Mouse (Mus musculus): ENCODE measurements around the gene Phf1.
"Not testable (repeated sequence)": the region's sequence is repeated elsewhere in the genome, so short reads cannot be mapped to it uniquely, and the experiment has no call there.

Phf1 gene

DNA sequence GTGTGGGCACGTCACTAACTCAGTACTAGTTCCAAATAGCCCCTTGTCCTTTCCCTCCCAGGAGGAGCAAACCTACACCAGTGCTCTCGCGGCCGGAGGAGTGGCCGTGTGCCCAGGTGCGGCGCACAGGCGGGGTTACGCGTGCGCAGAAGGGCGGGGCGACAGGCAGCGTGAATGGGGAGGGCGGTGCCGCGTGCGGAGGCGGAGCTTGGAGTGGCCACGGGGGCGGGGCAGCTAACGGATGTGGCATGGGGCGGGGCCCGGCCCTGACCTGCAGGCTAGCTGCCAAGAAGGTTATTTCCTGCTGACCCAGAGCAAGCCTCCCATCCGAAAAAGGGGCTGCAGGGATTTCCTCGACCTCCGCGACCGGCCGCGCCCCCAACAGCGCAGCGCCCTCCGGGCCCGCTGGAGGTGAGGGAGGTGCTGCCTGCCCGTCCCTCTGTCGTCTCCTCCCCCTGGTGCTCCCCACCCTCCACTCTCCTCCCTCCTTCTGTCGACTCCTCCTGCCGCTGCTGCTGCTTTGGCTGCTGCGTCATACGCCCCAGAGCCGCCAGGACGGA lies at the start of gene Phf1:
TSS of gene Phf1 (plus strand) at position 214 of the 560 bp plus-strand sequence.
- peak; percentile 90 for DNase-seq (ENCODE audit: low spot score)

DNA sequence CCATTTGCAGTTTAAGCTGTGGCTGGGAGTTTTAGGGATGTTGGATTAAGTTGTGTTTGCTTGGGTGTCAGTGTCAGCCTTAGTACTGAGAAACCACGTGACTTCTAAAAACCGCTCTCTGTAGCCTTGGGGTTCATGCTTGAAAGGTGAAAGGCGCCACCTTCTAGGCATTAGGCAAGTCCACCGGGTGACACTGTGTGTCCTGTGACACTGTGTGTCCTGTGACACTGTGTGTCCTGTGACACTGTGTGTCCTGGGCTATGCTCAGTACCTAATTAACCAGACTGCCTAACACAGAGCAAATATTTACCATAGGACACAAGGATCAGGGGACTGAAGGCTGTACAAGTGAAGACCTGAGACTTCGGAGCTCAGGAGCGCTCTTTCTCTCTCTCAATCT lies 49.3 kb upstream of the Phf1 start:
- no peak for DNase-seq (ENCODE audit: low spot score)

DNA sequence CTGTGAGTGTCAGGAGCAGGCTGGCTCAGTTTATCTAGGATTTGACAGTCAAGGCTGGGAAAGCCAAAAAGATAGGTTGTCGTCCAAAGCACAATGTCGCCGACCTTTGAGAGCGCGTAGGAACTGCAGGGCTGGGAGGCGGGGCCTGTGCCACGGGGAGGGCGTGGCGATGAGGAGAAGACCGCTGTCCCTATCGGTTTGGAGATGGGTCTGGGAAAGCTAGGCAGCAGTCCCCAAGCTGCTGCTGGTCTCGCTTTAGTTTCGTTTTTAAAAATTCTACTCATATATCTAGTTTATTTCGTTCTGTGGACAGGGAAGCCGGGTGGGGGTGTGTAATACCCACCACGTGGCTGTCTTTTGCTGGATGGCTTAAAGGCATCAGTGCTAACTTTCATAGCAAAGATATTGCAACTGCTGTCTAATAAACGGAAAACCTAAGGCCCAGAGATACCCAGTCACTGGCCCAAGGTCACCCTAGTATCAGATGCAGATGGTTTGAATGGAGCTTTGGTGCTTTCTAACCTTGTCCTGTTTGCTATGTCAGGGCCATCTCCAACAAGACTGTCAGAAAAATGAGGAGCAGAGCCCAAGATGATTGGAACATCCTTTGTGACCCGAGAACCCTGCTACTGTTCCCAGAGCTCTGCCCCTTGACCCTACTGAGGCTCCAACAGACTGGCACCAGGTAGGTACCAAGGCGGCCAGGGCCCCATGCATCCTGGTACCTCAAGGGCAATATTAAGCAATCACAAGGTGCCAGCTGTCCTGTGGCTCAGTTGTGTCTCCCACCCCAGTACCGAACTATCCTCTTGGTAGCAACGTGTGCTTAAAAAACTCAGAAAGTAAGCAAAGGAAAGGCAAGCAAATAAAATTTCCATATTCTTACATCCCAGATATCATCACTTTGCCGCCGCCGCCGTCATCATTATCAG lies 47.6 kb upstream of the Phf1 start:
- peak; percentile 91 for DNase-seq (ENCODE audit: low spot score)

DNA sequence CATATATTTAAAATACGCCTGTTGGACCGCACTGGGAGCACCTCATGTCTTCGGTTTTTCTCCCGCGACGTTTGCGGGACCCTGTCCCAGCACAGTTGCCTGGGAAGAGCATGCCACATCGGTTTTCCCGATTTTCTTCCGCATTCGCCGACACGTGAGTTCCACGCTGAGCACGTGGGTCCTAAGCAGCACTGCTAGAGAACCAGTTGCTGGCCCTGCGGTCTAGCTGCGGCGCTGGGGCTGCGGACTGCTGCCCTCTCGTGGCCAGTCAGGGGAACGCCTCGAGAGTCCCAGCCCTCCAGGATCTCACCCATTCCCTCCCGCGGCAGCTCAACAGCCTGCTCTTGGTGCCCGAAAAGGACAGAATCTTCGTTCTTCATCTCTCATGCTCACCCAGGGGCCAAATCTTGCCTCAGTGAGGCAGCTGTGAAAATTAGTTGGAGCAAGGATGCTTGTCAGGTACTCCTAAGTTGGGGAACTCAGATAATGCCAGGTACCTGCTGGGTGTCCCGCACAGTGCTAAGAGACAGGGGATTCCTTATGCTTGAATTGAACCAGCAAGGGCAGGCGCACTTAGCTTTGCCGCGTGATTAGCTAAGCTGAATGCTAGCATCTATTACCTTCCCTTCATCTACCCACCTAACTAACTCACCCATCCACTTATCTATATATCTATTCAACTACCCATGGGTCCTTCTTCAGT lies 46.7 kb upstream of the Phf1 start:
- DNase-seq (ENCODE audit: low spot score) = peak; percentile 78

DNA sequence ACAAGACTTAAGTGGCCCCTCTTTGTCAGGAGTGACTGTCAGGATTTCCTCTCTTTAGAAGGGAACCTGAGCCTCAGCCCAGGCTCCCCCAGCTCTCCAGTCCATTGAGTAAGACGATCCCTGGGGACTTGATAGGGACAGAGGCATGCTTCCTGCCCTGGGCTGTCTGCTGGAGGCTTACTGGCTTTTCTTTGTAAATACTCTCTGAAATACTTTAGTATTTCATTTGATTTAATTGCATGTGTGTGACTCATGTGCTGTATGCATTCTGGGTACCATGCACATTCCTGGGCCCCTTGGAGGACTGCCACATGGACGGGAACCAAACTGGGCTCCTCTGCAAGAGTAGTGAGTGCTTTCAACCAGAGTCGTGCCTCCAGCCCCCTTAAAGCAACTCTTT lies 44.9 kb upstream of the Phf1 start:
- no peak for DNase-seq (ENCODE audit: low spot score)

DNA sequence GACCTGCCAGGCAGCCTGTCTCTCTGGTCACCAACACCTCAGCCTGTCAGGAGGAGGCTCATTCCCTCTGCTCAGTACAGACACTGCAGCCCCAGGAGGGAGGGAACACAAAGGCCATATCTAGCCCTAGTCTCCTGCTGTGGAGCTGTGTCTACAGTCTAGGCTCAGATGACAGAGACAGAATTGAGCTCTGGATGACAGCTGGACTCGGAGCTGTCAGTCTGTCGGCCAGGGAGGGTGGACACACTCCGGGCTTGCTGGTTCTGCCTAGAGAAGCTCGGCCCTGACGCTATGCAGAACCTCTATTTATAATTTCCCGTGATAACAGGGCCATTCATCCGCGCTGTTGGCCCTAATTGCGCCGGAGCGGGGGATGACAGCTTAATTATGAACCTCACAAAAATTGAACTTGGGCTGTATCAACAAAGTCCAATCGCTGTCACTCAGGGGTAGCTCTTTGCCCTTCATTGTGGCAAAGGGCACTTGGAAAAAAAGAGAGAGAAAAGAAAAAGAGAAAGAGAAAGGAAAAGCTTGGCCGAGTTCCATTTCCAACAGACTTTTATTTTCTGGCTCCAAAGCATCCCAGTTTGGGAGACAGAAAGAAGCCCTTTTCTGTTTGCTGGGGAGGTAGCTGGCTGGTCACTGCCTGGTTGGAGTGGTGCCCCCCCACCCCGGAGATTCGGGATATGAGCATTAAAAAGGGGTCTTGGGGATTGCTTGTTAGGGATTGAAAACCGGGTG lies 40.0 kb upstream of the Phf1 start:
- no peak for DNase-seq (ENCODE audit: low spot score)

DNA sequence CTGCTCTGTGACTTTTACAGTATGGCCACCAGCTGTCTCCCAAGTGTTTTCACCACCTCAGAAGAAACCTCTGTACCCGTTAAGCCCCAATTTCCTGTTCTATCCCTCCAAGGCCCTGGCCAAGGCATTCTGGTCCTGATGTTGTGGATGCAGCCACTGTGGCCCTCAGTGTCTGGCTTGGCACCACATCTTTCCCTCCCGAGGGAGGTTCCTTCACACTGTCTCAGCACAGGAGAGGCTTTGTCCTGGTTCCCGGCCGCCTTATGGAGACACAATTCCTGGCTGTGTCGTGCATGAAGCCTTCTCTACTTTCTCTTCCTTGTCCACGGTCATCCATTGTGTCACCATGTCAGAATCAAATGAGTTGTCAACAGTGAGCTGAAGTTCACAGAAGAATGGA lies 39.4 kb upstream of the Phf1 start:
- DNase-seq (ENCODE audit: low spot score) = no peak

DNA sequence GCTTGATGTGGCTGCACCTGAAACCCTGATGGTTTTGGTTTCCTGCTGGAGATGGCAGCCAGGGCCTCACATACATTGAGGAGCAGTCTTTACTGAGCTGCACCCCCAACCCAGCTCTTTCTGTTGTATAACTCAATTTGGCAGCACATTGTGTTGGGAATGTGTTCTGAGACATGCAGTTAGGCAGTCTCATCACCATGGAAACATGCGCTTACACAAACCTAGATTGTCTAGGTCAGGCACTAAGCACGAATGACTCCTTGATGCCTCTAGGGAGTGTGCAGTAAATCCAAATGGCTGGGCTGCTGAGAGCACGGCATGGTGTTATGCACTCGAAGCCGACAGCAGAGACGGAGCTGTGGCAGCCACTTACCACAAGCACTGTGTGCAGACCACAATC lies 38.5 kb upstream of the Phf1 start:
- DNase-seq (ENCODE audit: low spot score) = no peak

DNA sequence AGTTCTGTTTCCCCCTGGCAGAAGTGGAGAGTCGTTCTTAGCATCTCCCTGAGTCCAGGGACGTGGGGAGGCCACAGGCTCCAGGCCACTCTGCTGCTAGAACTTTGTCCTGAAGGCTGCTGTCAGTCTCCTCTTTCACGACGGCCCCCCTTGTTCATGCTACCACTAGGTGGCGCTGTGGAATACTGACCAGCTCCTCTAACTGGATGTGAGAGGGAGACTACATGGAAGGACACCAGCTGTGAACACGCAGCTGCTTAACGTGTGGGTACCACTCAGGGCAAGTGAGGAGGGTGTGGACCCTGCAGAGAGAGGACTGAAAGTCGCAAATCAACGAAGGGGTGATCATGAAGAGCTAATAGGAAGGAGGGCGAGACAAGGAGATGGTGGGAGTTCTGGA lies 37.3 kb upstream of the Phf1 start:
- DNase-seq (ENCODE audit: low spot score) = peak; percentile 70

DNA sequence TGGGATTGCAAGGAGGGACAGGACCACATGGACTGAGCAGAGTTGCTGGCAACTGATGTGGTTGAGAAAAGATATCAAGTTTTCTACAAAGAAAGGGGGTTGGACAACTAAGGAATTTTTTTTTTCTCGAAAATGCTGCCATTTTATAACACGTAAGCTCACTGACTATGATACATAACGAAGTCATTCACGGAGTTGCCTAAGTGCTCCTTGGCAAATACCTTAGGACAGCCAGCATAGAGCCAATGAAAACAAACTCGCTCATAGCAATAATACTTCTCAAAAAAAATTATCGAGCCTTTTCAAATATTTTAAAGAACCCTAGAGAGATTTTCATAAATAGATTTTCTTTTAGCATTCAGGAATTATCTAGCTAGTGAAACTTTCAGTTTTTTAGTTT lies 31.9 kb upstream of the Phf1 start:
- no peak for DNase-seq (ENCODE audit: low spot score)

DNA sequence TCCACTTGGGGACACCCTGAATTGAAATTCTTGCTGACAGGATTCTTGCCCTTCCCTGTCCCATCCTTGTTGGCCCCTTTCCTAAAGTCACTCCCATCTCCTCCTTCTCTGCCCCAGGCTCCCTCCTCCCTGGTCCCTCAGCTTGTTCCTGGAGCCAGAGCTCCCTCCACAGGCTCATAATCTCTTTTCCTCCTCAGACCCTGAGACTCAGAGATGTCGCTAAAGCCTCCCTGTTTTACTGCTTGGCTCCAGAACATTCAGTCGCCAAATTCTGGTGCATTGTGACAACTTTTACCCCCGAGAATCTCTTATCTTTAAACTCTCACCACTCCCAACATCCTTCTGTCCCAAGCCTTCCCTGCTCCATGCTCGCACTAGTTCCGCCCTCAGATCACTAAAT lies 28.5 kb upstream of the Phf1 start:
- no peak for DNase-seq (ENCODE audit: low spot score)

DNA sequence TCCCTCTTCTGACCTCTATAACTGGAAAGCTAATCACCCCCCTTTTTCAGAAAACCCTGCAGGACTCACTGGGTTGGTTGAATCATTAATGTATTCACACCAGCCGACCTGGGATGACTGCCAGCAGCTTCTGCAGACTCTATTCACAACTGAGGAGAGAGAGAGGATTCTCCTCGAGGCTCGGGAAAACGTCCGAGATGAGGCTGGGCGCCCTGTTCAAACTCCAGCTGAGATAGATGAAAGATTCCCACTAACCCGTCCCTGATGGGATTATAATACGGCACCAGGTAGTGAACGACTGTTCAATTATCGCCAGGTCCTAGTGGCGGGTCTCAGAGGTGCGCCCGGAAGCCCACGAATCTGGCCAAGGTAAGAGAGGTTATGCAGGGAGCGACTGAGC lies 25.3 kb upstream of the Phf1 start:
- DNase-seq (ENCODE audit: low spot score) = not testable (repeated sequence)

DNA sequence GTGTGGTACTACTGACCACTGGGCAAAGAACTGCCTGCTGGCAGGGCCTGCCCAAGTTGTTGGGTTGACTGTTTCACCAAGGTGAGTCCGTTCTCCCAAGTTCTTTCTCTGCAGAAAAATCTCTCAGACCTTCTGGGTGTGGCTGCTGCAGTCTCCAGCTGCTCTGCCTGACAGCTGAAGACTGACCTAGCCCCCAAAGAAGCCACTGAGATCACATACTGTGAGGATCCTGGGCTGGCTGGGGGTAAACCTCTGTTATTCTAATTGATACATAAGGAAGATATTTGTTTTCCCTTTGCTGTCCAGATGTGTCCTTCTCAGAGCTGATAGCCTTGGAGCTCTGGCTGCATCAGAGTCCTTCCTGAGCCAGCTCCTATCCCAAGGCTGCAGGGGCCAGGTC lies 17.6 kb upstream of the Phf1 start:
- no peak for DNase-seq (ENCODE audit: low spot score)

DNA sequence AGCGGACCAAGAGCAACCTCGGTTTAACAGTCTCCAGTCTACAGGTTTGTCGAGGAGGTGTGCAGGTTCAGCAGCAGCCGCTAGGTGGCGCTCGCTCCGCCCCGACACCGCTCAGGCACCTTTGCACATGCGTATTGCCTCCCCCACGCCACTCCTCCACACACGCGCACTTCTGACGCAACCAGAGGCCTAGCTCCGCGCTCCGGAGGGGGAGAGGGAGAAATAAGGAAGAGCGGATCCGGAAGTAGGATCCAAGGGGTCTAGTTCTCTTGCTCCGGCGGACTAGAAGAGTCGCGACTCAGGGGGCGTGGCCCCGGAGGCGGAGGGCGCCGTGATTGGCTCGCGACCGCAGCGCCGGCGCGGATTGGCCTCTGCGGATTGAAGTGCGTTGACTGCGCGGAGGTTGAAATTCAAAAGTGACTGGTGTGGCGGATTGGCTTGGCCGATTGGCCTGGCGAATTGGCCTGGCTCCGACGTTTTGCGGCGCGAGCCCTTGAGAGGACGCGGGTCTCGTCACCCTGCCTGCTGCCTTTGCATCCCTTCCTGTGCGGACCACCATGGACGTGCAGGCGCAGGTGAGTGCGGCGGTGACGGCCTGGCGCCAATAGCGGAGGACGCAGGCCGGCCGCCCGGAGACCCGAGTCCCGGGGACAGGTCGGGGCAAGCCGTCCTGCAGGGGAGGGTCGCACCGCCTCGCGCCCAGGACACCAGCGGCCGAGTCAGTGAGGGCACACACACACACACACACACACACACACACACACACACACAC lies 16.0 kb upstream of the Phf1 start, which contains the start of gene Kifc5b:
TSS of gene Kifc5b (plus strand) at position 381 of the 772 bp plus-strand sequence.
- peak; percentile 99 for DNase-seq (ENCODE audit: low spot score)

DNA sequence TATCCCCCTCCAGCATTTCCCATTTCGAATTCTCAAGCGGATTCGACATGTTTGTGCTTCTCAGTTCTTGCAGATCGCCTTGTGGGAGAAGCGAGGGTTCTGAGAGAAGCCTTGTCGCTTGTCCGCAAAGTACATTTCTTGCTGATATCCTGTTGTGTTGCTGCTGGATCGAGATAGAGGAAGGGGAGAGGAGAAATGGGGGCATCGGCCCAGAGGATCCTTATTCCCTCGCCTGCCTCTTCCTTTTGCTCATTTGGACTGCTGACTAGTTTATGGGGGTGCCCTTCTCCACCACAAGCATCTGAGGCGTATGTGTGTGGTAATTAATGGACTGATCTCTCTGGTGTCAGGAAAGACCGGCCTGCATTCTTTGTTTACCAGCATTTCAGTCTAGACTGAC lies 15.3 kb upstream of the Phf1 start:
- not testable (repeated sequence) for DNase-seq (ENCODE audit: low spot score)

DNA sequence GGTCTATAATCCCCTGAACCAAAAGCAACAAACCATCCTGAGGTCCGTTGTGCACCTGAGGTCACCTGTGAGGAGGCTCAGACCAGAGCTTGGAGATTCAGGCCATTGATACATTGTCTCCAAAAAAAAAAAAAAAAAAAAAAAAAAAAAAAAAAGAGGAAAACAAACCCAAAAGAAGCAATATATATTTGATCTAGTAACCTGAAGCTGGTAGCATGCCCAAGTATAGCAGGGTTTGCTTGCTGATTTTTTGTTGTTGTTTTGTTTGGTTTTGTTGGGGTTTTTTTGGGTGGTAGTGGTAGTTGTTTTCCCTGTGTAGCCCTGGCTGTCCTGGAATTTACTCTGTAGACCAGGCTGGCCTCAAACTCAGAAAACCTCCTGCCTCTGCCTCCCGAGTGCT lies 14.5 kb upstream of the Phf1 start:
- no peak for DNase-seq (ENCODE audit: low spot score)

DNA sequence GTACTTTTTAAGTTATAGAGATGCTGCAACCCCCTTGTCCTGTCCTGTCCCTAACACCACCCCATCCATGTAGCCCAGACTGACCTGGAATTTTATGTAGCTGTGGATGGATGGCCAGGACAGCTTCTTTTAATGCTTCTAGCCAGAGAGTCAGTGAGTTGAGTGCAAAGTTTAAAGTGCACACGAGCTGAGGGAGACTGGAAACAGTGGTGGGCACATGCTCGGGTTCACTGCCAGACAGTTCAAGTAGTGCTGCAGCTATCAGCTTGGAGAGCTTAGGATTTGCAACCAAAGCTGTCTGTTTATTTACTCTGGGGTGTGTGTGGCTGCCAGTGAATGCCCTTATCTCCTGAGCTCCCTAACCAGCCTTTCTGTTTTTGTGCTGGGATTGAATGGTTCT lies 13.3 kb upstream of the Phf1 start:
- not testable (repeated sequence) for DNase-seq (ENCODE audit: low spot score)

DNA sequence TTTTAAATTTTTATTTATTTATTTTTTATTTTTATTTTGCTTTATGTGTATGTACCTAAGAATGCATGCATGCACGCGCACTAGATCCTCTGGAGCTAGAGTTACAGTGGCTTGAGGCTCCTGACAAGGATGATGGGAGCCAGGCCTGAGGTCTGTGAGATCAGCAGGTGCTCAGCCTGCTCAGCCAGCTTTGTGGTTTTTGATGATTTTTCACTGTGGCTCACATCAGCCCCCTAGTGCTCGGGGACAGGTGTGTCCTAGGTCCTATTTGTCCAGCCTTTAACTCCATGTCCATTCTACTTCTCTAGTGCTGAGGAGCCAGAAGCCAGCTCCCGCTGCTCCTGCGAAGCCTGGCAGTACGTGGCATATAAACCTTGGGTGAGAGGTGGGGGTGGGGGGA lies 10.5 kb upstream of the Phf1 start:
- DNase-seq (ENCODE audit: low spot score) = not testable (repeated sequence)

DNA sequence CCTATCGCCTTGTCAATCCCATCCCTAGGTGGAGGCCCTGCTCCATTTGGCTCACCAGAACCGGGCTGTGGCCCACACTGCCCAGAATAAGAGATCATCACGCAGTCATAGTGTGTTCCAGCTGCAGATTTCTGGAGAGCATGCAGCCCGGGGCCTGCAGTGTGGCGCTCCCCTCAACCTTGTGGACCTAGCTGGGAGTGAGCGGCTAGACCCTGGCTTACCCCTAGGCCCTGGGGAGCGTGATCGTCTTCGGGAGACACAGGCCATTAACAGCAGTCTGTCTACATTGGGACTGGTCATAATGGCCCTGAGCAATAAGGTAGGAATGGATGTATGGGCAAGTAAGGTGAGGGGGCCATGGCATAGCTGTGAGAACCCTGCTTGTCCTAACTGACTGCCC lies 7.4 kb upstream of the Phf1 start:
- not testable (repeated sequence) for DNase-seq (ENCODE audit: low spot score)

DNA sequence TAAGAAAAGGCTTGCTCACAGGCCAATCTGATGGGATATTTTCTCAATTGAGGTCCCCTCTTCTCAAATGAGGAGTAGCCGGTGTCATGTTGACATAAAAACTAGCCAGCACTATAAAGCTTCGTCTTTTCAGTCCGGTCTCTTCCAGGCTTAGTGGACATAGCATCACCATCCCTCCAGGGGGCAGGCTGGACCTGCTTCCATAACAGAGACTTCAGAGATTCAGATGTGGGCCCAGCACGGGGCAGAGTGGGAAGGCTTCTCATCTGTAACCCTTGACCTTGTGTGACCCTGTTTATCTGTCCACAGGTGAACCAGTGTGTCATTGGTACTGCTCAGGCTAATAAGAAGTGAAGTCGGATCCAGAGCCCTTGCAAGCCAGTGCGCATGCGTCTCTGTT lies 1.1 kb upstream of the Phf1 start:
- DNase-seq (ENCODE audit: low spot score) = not testable (repeated sequence)

DNA sequence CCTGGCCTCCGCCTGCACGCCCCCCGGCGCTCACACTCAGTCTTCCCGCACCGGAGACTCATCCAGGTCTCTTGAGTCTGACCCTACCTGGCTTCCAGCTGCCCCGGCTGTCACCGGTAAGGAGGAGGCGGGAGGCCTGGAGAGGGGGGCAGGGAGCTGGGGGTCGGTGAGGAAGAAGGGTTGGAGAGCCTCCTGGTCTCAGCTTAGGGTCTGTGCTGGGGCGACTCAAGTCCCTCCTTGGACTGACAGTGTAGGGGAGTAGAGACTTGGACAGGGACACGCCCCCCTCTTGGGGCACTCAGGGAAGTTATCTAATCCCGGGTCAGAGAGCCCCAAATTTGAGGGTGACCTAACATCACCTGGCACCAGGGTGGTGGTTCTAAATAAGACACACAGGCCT lies 567 bp downstream of the Phf1 start:
- DNase-seq (ENCODE audit: low spot score) = no peak

Data from c-Kit-positive CD71-positive TER-119-positive erythroid progenitor cells, embryonic 14.5 days (primary cell).